Mouse (Mus musculus) activated CD4-positive, CD25-positive, alpha-beta regulatory T cell (primary cell): Measurements from ENCODE around the gene Tstd2. TPM values are rescaled to one million over a fixed set of nuclear protein-coding genes. Genes with fewer than 3 reads are reported as not detected.

Source experiments
- polyA plus RNA-seq, 2 experiments: library from polyadenylated mRNA; unstranded; fragments of 100-300 nt; shearing (Covaris generic); gene quantifications; one replicate each; pipeline ENCODE4 v1.2.1; 2017

Tstd2 gene
- polyA plus RNA-seq: 10 to 100 TPM; 30.3 to 31.4 TPM

GRCm38 (mm10) chr4:46138287-46139222, at the start of gene Tstd2, which contains the start of gene Ncbp1:
Gene Tstd2 (minus strand): TSS chr4:46138694.
Gene Ncbp1 (plus strand): TSS chr4:46138613.

Other genes starting within 250 kb of the Tstd2 start
- under 1 TPM; 0.18 to 0.22 TPM for gene Ccdc180, start 248.4 kb downstream of the Tstd2 start, polyA plus RNA-seq
- gene Tdrd7, start 173.4 kb downstream of the Tstd2 start, polyA plus RNA-seq: 10 to 100 TPM in 1 of 2 experiments, 1 to 10 TPM in 1; 4.6 to 13.4 TPM
- 1 to 10 TPM; 1.7 to 3.2 TPM for gene Tmod1, start 99.8 kb downstream of the Tstd2 start, polyA plus RNA-seq
- 10 to 100 TPM; 88.0 to 88.8 TPM for gene Ncbp1, start 81 bp downstream of the Tstd2 start, polyA plus RNA-seq
- gene Xpa, start 57.6 kb upstream of the Tstd2 start, polyA plus RNA-seq: 10 to 100 TPM; 43.4 to 48.4 TPM
- gene Foxe1, start 204.9 kb upstream of the Tstd2 start, polyA plus RNA-seq: under 1 TPM in 1 of 2 experiments, not detected in 1; 0.07 TPM